Mouse (Mus musculus): ENCODE results near the gene Grip1. TPM values are rescaled to one million over a fixed set of nuclear protein-coding genes. Genes with fewer than 3 reads are reported as not detected.

The Grip1 gene
- polyA plus RNA-seq, 1 experiment from 2014 or later = 2.3 TPM

DNA sequence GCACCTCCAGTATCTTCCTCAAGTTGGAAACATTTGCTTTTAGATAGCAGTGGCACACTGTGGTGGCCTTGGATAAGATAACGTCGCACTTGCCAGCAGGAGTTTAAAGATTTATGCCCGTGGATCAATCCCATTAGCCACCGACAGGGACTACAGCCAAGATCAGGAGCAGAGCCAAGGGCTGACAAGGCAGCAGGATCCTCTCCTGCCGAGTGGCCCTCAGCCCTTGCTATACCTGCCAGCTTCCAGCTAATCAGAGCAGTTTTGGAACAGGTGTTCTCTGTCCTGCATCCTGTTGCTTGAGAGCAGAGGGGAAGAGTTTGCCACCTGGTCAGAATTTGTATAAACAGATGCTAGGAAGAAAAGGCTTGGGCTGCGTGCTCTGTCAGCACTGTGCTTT lies 348.8 kb downstream of the Grip1 start:
- ATAC-seq (ENCODE audit: insufficient read depth, low FRiP score, low read depth) = no peak
- no peaks in the 10 kb centered on the region for H3K27me3 ChIP-seq (replicated peaks)
- WGBS = 25% methylated on average over 6 of the region's 6 CpGs

DNA sequence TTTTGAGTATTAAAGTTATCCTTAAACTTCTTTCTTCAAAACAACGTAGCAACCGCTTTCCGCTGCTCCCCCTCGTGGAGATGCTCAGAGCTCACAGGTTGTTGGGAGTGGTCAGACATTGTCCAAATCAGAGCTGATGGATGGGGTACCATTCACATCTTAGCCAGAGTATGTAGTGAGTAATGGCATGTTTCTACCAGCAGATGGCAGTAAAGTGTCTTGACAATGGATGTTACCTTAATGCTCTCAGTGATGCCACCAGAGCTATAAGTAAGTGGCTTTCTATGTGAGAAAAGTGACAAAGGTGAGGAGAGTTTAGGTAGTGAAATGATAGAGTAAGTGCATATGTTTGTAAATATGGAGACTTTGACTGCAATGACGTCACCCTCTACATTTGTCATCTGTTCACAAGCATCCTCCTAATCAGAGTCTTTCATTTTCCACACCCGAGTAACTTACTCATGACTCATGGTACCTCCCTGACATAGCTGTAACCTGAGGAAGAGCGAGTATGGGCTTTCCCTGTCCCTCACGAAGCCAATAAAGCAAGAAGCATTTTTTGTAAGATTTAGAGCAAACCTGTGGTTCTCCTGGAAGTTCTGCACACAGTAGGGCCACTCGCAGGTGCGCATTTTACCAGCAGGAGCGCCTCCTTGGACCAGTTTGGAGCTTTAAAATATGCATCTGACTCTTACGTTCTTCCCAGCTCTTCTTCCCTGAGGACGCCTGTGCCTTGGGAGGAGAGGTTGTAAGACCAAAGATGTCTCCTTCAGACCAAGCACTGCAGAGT lies 350.2 kb downstream of the Grip1 start:
- Histone ChIP-seq H3K9me3 (no peaks in the 10 kb centered on the region), H3K27me3 (replicated peaks) (no peaks in the 10 kb centered on the region), H3K4me2 (no peak overlapping the region), H3K36me3 (no peaks in the 10 kb centered on the region), H3K4me1 (no peaks in the 10 kb centered on the region), H3K27ac (no peak overlapping the region), H3K4me3 (replicated peaks) (no peak overlapping the region), H3K9ac (no peak overlapping the region)
- ATAC-seq (ENCODE audit: insufficient read depth, low FRiP score, low read depth) = no peak
- WGBS = 57% methylated on average over 13 of the region's 13 CpGs

More for the DNA sequence above, 348.8 kb downstream of the Grip1 start:
- Histone ChIP-seq H3K27ac (no peak overlapping the region), H3K9ac (no peak overlapping the region), H3K4me2 (no peak overlapping the region), H3K36me3 (no peaks in the 10 kb centered on the region), H3K4me3 (replicated peaks) (no peak overlapping the region), H3K4me1 (no peaks in the 10 kb centered on the region), H3K9me3 (no peaks in the 10 kb centered on the region)

DNA sequence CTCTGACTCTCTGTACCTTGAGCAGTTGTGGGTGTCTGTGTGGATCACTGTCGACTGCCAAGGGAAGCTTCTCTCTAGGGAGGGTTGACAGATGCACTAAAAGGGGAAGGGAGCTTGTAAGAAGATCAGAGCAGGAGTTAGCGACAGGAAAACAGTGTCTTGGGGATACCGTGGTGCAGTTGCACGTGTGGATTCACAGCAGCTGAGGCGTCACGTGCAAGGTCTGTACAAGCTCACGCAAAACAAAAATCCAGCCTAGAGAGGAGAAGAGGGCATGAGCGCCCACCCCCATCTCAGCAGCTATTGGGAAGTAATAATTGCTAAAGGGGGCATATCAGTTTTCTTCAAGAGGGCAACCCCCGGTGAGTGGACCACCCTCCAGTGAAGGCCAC lies 350.8 kb downstream of the Grip1 start:
- 83% methylated on average over 9 of the region's 9 CpGs for WGBS
- Histone ChIP-seq H3K27ac (no peak overlapping the region), H3K27me3 (replicated peaks) (no peaks in the 10 kb centered on the region), H3K9me3 (no peaks in the 10 kb centered on the region), H3K4me3 (replicated peaks) (no peak overlapping the region), H3K36me3 (no peaks in the 10 kb centered on the region), H3K9ac (no peak overlapping the region), H3K4me1 (no peaks in the 10 kb centered on the region), H3K4me2 (no peak overlapping the region)
- no peak for ATAC-seq (ENCODE audit: insufficient read depth, low FRiP score, low read depth)

DNA sequence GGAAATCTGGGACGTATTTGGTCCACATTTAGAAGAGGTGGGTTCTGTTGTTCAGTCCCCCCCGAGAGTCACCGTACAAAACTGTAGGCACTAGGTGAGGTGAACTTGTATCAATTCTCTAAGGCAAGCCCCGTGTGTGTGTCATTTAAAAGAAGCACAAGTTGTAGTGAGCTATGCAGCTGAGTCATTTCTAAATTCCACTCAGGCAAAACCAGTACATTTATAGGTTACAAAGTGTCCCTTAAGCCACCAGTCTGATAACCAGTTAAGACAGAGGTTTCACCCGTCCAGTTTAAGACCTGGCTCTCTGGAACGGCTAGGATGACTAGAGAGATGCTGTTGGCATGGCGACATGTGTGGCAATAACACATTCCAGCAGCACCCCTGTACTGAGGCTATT lies 351.5 kb downstream of the Grip1 start:
- H3K9me3 ChIP-seq = no peaks in the 10 kb centered on the region
- no peak overlapping the region for H3K4me2 ChIP-seq
- H3K4me3 ChIP-seq (replicated peaks) = no peak overlapping the region
- H3K4me1 ChIP-seq = no peaks in the 10 kb centered on the region
- H3K27me3 ChIP-seq (replicated peaks) = no peaks in the 10 kb centered on the region
- no peak overlapping the region for H3K27ac ChIP-seq
- no peak overlapping the region for H3K9ac ChIP-seq
- no peak for ATAC-seq (ENCODE audit: insufficient read depth, low FRiP score, low read depth)
- no peaks in the 10 kb centered on the region for H3K36me3 ChIP-seq
- 84% methylated on average over 7 of the region's 7 CpGs for WGBS

DNA sequence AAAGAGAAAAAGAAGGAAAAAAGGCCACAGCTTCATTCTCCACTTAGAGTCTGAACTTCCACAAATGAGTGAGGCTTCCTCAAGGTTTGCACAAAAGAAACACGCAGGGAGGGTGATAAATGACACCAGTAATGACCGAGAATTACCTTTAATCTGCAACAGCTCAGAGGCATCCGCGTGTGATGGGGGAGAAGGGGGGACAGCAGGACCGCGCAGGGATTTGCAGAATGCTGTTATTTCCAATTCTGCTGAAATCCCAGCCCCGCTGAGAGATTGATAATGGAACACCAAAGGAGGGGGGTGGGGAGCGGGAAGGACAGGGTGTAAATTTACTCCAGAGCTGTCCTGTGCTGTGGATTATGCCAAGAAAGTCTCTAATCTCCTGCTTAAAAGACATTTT lies 352.5 kb downstream of the Grip1 start:
- no peak for ATAC-seq (ENCODE audit: insufficient read depth, low FRiP score, low read depth)
- Histone ChIP-seq H3K36me3 (no peaks in the 10 kb centered on the region), H3K9me3 (no peaks in the 10 kb centered on the region), H3K4me2 (no peak overlapping the region), H3K9ac (no peak overlapping the region), H3K4me1 (no peaks in the 10 kb centered on the region), H3K27me3 (replicated peaks) (no peaks in the 10 kb centered on the region), H3K27ac (no peak overlapping the region), H3K4me3 (replicated peaks) (no peak overlapping the region)
- WGBS = 35% methylated on average over 8 of the region's 8 CpGs

DNA sequence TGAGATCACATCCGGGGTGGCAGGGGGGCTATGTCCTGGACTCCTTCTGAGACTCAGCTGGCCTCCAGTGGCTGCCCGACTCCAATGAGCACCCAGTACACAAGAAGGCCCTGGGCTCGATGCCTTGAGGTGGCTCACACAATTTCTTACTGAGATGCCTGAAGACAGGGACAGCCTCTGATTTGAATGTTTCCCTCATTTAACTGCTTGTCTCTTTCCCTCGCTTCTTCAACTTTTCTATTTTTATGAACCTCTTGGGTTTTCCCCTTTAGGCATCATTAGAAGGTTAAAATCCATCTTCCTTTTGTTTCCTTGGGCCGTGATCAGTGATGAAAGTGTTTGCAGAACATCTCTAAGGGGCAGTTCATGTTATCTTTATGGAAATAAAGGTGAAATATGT lies 354.8 kb downstream of the Grip1 start:
- Histone ChIP-seq H3K27me3 (replicated peaks) (no peaks in the 10 kb centered on the region), H3K4me3 (replicated peaks) (no peak overlapping the region), H3K9me3 (no peaks in the 10 kb centered on the region), H3K4me2 (no peak overlapping the region), H3K36me3 (no peaks in the 10 kb centered on the region), H3K27ac (no peak overlapping the region), H3K9ac (no peak overlapping the region), H3K4me1 (no peaks in the 10 kb centered on the region)
- 86% methylated on average over 5 of the region's 5 CpGs for WGBS
- no peak for ATAC-seq (ENCODE audit: insufficient read depth, low FRiP score, low read depth)

DNA sequence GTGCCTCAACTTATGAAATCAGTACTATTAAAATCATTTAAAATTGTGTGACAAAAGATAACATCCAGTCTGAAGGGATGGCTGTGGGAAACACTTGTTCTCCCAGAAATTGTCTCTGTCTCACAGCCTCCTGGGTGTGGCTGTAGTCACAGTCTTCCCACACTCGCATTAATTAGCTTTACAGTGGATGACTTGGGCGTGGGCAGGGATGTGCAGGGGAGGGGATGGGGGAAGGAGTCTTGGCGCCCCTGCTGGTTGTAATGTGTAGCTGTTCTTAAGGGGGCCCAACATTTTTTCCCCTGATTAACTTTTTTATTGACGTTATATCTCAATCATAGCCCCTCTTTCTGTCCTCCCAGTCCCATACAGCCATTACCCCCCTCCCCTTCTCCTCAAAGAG lies 360.5 kb downstream of the Grip1 start:
- no peak overlapping the region for H3K4me2 ChIP-seq
- H3K27me3 ChIP-seq (replicated peaks) = no peaks in the 10 kb centered on the region
- H3K4me1 ChIP-seq = no peaks in the 10 kb centered on the region
- no peaks in the 10 kb centered on the region for H3K9me3 ChIP-seq
- no peak overlapping the region for H3K9ac ChIP-seq
- H3K27ac ChIP-seq = no peak overlapping the region
- no peak for ATAC-seq (ENCODE audit: insufficient read depth, low FRiP score, low read depth)
- no peak overlapping the region for H3K4me3 ChIP-seq (replicated peaks)
- 87% methylated on average over 4 of the region's 4 CpGs for WGBS
- H3K36me3 ChIP-seq = no peaks in the 10 kb centered on the region

DNA sequence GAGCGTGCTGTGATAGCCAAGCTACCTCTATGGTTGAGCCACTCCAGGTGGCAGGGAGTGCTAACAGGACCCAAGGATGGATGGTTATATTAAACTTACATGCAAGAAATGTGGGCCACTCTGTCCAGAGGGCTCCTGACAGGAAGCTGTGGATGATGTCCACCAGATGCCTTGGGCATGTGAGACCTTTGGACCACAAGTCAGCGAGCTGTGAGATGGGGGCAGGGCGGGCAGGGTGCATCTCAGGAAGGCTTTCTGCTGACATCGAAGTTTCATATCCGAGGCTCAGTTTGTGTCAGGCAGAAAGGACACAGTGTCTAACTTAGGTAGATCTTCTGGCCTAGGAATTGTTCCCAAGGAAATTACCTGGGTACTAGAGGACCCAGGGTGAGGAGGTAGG lies 362.4 kb downstream of the Grip1 start:
- H3K9ac ChIP-seq = no peak overlapping the region
- peaks cover 4% of the 10 kb centered on the region; the same call in 1 of the 2 replicates for H3K4me1 ChIP-seq
- no peaks in the 10 kb centered on the region for H3K9me3 ChIP-seq
- no peaks in the 10 kb centered on the region for H3K27me3 ChIP-seq (replicated peaks)
- WGBS = 65% methylated on average over 5 of the region's 5 CpGs
- no peak overlapping the region for H3K27ac ChIP-seq
- no peak for ATAC-seq (ENCODE audit: insufficient read depth, low FRiP score, low read depth)
- H3K4me3 ChIP-seq (replicated peaks) = no peak overlapping the region
- no peaks in the 10 kb centered on the region for H3K36me3 ChIP-seq
- H3K4me2 ChIP-seq = no peak overlapping the region

DNA sequence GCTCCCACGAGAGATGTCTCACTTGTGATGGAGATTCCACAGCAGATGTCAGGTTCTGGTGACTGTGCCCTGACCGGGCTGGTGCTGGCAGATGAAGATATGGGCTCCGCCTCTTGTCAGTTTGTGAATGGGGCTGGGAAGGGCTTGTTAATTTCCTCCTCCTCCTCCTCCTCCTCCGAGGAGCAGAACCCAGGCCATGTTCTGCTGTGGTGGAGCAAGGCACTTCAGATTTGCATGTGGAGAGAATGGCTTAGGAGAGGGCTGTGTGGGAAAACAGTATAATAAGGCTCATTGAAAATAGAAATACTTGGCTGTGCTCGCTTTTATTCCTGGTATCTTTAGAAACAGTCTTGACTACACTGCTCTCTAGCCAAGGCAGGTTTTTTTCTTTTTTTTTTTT lies 364.8 kb downstream of the Grip1 start:
- Histone ChIP-seq H3K27me3 (replicated peaks) (no peaks in the 10 kb centered on the region), H3K4me1 (peaks cover 4% of the 10 kb centered on the region; the same call in 1 of the 2 replicates), H3K27ac (no peak overlapping the region), H3K9ac (no peak overlapping the region), H3K4me2 (no peak overlapping the region), H3K9me3 (no peaks in the 10 kb centered on the region), H3K36me3 (no peaks in the 10 kb centered on the region), H3K4me3 (replicated peaks) (no peak overlapping the region)
- ATAC-seq (ENCODE audit: insufficient read depth, low FRiP score, low read depth) = no peak
- 51% methylated on average over 5 of the region's 5 CpGs for WGBS

DNA sequence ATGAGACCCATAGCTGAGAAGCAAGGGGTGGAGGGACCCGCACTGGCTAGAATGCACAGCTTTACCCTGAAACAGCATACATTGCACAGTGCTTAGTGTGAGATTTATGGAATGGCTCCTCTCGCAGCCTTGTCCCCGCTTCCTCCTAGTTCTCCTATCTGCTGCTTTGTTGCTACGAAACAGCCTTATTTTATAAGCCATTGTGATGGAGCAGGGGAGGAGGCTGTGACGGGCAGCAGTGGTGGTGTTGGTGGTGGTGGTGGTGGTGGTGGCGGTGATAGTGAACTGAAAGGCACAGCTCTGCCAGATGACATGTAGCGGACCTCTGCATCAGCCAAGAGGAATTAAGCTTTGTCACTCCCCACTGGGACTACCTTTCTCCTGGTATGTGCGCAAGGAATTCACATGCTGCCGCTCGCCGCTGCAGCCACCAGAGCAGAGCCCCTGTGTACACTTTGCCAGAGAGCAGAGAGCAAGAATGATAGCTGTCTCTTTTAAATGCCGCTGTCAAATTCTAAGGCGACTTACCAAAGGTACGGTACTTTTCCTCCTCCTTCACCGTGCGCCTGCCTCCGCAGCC lies 365.6 kb downstream of the Grip1 start:
- H3K27me3 ChIP-seq (replicated peaks) = no peaks in the 10 kb centered on the region
- H3K27ac ChIP-seq = no peak overlapping the region
- no peak for ATAC-seq (ENCODE audit: insufficient read depth, low FRiP score, low read depth)
- H3K36me3 ChIP-seq = no peaks in the 10 kb centered on the region
- H3K4me3 ChIP-seq (replicated peaks) = peak overlapping the region; percentile 18
- no peak overlapping the region for H3K9ac ChIP-seq
- H3K4me1 ChIP-seq = peaks cover 4% of the 10 kb centered on the region; the same call in 1 of the 2 replicates
- H3K9me3 ChIP-seq = no peaks in the 10 kb centered on the region
- 33% methylated on average over 17 of the region's 17 CpGs for WGBS
- peak overlapping the region; percentile 46 for H3K4me2 ChIP-seq

DNA sequence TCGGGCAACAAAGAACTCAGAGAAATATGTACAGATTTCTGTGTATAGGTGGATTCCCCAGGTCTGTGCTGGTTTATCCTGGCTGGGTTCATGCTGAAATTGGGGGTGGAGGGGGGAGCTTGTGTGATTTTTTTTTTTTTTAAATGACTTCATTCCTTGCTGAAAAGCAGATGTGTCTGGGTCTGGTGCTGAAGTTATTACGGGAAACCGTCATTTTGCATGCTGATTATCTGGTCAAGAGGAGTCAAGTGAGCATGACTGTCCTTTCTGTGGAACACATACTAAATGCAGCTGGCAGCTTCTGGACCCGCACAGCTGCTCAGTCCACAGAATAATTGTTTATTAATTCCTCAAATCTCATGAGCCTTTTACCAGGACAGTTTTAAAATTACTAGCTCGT lies 366.1 kb downstream of the Grip1 start:
- no peaks in the 10 kb centered on the region for H3K9me3 ChIP-seq
- no peak overlapping the region for H3K9ac ChIP-seq
- H3K36me3 ChIP-seq = no peaks in the 10 kb centered on the region
- peak overlapping the region; percentile 46 for H3K4me2 ChIP-seq
- WGBS = 26% methylated on average over 5 of the region's 5 CpGs
- no peaks in the 10 kb centered on the region for H3K27me3 ChIP-seq (replicated peaks)
- no peak overlapping the region for H3K27ac ChIP-seq
- H3K4me1 ChIP-seq = peaks cover 4% of the 10 kb centered on the region; the same call in 1 of the 2 replicates
- H3K4me3 ChIP-seq (replicated peaks) = peak overlapping the region; percentile 18
- no peak for ATAC-seq (ENCODE audit: insufficient read depth, low FRiP score, low read depth)

DNA sequence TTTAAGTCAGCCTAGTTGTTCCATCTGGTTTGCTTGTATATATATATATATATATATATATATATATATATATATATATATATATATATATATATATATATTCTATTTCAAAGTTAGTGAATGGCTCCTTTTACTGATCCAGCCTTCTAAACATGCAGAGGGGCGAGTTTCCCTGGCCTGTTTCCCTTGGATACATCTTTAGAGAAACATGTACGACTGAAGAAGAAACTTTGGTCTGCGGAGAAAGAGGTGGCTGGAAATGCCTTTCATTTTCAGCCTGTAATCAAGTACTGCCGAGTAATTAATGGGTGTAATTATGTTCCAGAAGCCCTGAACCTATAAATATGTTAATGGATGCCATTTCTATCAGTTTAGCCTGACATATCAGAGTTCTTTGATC lies 366.8 kb downstream of the Grip1 start:
- WGBS = 58% methylated on average over 4 of the region's 4 CpGs
- ATAC-seq (ENCODE audit: insufficient read depth, low FRiP score, low read depth) = no peak
- Histone ChIP-seq H3K27ac (no peak overlapping the region), H3K9ac (no peak overlapping the region), H3K4me1 (peaks cover 4% of the 10 kb centered on the region; the same call in 1 of the 2 replicates), H3K4me2 (no peak overlapping the region), H3K4me3 (replicated peaks) (no peak overlapping the region), H3K9me3 (no peaks in the 10 kb centered on the region), H3K27me3 (replicated peaks) (no peaks in the 10 kb centered on the region), H3K36me3 (no peaks in the 10 kb centered on the region)

Measured in stomach, embryonic 15.5 days (tissue).